Mouse (Mus musculus) lung, postnatal 25 days (tissue): ENCODE data around the gene Pgm2l1.

Experiments
- DNase-seq: peaks from one replicate; pipeline ENCODE4 v3.0.0; 2022; ENCODE audit warnings: low spot score

The Pgm2l1 gene

DNA sequence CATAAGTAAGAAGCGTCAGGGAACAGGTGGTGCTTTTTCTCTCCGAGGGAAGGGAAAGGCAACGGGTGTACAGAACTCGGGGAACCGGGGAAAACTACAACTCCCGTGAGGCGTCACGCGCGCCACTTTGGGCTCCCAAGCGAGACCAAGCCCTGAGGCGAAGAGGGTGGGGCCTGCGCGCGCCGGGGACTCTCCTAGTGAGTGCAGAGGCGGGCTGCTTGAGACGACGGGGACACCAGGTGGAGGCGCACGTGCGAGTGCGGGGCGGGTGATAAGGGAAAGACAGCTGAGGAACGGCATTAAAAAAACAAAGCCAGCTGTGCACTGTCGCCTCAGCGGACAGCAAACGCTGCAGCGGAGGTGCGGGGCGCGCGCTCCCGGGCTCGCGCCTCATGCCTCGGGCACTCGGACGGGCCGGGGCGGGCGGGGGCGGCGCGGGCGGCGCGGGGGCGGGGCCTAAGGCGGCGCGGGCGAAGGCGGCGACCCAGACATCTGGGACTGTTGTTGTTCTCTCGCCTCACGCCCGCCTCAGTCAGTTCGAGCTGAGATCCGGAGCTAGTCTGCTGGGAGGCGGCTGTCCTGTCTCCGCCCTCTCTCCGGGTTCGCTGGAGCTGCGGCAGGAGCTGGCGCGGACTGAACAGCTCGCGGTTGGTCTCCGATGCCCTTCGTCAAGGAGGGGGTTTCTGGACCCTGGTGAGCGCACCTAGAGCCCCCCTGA lies at the start of gene Pgm2l1:
Gene Pgm2l1, plus strand, starts transcription at position 237 of the 718 bp plus-strand sequence.
- DNase-seq, result peak; percentile 98

DNA sequence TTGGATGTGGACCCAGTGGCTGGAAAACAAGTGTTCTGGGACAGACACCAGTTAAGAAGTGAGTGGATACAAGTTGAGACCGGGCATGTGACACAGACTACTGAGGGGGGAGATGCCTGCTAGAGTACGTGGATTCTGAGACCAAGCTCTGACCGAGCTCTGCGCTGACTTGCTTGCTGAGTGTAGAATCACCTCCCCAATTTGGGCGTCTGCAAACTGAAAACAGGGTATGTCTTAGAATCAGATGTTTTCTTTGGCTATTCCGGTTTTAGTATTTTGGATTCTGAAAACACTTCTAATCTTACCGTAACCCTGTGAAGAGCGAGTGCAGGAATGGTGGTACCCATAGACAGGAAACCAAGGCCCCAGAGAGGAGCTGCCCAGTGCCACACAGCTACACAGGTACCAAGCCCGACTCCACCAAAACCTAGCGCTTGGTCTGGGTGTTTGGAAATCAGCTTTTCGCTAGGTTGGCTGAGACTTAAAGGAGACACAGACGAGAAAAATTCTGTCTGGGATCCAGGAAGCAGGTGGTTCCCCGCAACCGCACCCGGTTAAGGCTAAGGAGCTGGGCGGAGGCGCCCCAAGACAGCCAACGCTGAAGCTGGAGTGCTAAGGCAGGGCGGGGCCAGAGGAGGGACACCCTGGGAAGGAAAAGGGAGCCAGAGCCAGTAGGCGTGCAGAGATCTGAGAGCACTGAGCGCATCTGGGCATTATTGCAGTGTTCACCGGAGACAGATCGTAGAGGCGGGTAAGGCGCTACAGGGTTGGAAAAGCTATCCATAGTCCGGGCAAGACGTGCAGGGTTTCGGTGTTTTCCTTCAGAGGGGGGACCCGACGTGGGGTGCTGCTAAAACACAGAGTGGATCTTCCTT lies 48.9 kb upstream of the Pgm2l1 start:
- DNase-seq, result peak; percentile 65

DNA sequence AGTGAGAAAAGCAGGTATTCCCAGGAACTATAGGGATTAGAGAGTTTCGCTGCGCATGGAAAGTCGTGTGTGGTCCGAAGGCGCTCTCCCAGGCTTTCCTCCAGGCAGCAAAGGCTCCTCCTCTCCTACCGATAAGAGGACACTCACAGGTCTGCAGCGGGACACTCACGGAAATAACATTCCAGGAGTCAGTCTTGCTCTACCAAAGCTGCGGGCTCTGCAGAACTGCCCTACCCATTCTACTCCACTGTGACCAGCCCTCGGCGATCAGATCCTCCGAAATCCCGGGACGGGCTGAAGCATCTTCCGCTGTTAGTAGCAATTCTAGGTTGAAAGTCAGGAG lies 48.3 kb upstream of the Pgm2l1 start:
- peak; percentile 23 for DNase-seq

DNA sequence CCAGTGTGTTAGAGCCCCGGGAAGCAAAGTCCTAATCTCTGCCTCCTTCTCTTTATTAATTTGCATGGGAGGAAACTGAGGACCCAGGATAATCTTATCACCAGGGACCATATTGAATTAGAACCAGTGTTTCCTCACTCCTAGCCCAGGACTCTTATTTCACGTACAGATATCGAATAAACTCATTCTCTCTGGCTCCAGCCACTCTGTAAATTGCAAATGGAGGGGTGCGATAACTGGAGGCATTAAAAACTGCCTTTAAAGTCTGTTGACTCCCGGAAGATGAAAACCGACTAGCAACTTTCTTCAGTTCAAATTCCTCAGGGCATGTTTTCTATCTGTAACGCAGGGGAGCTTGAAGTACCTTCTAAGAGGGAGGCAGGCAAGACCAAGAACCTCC lies 47.8 kb upstream of the Pgm2l1 start:
- no peak for DNase-seq

DNA sequence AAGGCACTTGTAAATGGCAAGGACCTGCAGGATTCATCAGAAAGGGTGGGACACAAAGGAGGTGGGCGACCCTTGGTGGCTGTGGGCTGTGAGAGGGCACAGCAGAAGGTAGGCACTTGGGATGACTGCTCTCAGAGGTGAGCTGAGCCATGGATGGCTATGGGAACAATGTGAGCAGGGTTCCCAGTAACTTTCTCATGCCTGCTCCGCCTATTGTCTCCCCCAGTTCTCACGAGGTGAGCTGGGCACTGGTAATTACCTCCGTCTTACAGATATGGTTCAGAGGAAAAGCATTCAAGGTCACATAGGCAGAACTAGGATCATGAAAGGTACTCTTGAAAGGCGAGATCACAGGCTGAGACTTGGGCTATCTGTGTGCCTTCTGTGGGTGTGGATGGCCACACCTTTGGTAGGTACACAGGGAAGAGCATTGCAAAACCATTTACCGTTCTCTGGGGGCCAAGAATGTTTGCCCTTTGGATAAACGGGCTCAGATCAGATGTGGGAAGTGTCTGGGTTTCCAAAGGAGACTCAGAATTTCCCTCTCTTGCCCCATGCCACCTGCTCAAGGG lies 47.3 kb upstream of the Pgm2l1 start:
- DNase-seq, result no peak

DNA sequence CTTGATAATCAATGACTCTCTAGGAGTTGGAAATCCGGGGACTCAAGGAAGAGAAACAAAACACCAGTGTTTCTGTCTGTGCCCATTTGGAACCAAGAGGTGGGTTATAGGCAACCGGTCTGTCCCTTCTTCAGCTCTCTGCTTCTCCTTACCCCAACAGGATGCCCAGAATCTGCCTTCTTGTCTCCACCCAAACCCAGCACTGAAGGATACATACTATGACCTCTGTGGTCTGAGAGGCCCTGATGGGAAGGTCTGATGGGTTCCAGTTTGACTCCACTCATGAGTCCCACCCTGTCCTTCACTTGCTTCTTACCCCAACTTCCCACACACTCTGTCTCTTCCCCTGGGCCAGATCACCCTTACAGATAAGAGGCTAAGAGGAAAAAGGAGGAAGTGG lies 46.0 kb upstream of the Pgm2l1 start:
- no peak for DNase-seq

DNA sequence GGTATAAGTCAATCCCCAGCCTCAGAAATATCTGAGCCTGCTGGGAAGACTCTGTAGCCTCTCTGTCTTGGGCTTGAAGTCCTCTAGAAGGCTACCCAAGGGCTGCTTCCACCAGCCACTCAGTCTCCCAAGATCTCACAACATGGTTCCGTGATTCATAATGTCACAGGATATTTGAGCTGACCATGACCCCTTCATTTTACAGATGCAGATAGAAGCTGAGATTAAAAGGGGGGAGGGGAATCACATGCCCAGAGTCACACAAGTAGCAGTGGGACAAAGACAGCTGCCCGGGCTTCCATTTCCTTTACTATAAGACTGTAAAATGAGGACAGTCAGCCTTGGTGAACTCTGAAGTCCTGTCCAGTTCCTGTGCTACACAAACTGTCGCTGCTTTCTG lies 45.6 kb upstream of the Pgm2l1 start:
- DNase-seq, result no peak

DNA sequence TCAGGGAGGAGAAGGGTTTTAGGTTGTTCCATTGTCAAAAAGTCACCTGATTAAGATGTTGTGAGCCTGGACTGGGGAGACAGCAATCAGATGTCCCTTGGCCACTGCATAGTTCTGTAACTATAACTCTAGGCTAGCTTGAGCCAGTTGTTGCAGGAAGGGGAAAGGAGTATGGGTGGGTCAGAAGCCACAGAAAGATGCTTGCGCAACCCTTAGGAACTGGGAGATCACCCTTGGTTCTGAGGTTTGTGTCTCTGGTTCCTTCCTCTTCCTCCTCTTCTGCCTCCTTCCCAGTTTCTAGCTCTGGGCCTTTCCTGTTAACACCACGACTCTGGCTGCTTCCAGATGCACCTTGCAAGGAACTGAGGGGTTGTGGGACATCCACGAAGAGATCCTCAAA lies 44.8 kb upstream of the Pgm2l1 start:
- DNase-seq, result peak; percentile 35

DNA sequence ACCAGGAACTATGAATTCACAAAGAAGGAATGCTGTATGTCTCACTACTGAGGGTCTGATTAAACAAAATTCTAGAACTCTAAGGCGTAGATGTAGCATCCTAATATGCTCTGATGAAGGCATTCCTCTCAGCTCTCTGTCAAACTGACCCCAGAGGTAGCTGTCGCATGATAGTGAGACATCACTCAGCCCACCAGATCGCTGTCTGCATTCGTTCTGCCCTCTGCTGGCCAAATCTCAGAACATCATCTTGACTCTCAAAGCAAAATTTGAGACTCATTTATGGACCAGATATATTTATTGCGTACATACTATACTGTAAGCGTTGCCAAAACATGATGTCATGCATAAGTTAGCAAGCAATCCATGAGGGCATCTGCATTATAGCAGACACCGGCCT lies 39.6 kb upstream of the Pgm2l1 start:
- DNase-seq, result peak; percentile 46

DNA sequence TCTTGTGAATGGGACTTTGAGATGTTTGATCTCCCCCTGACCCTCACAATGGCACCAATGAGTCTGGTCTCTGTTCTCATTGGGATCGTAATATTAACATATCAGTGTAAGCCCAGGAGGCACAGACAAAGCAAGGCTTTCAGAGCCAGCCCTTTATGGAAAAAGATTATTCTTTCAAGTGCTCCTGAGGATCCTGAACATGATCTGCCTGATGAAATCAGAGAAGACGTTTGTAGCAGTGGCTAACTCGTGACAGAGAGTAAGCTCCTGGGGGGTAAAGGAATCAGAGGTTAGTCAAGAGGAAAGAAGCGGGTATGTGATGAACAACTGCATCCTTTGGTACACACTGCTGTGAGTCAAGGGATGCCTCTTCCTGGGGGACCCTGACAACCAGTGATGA lies 37.0 kb upstream of the Pgm2l1 start:
- no peak for DNase-seq

DNA sequence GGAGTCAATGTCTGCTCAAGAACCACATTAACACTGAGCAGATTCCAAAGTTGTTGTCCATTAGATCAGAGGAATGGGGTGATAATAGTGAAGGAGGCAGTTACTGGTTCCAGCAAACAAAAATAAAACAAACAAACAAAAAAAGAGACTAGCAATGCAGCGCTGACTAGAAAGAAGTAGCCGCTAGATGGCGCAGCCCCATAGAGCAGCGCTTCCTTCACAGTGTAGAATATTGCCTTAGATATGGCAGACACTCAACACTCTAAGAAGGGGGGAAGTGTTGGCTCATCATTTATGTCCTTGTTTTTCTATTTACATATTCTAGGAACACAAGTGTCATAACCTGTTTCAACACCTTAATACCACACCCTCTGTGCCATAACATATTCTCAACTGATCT lies 36.4 kb upstream of the Pgm2l1 start:
- peak; percentile 54 for DNase-seq

DNA sequence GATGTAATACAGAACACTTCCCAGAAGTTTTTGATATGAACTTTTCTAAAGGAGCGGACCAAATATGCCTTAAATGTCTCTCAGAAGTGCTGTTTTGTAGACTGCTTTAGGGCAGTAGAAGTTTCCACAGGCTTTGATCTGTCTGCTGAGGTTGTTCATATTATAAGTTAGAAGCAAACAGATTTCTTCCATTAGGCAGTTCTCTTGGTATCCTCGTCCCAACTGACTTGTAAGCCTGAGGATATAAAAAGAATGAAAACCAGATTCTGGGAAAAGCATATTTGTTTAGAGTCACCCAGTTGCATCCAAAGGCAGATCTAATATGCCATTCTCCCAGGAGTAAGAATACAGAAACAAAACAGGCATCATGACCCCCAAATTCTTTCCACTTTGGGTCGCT lies 26.0 kb upstream of the Pgm2l1 start:
- no peak for DNase-seq

DNA sequence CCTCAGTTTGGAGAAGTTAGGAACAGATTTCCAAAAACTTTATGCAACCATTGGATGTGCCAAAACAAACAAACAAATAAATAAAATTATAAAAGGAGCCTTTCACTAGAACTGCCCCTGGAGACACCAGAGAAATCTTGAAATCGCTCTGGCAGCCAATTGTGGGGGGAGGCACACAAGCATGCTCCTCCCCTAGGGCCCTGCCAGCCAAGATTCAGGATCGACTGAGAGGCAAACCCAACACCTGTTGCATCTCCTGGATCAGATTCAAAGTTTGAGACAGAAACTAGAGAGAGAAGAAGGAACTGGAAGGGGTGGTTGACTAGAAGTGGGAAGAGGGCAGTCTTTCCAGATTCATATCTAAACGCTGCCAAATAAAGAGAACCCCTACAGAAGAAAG lies 23.6 kb upstream of the Pgm2l1 start:
- no peak for DNase-seq

DNA sequence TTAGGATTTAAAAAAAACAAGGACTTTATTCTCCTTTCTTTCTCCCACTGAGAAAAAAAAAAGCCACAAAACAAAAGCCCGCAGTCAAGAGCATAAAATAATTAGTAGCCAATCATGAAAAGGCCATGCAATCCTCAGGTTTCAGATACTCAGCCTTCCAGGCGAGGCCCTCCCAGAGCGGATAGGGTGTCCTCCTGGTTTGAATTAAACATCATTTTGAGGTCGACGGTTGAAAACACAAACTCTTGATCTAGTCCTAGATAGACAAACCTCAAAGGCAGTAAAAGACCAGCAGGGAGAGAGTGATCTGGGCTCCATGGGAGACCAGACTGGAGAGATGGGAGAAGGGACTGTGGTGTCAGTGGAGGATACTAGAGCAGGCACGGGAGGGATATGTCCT lies 22.3 kb upstream of the Pgm2l1 start:
- no peak for DNase-seq

DNA sequence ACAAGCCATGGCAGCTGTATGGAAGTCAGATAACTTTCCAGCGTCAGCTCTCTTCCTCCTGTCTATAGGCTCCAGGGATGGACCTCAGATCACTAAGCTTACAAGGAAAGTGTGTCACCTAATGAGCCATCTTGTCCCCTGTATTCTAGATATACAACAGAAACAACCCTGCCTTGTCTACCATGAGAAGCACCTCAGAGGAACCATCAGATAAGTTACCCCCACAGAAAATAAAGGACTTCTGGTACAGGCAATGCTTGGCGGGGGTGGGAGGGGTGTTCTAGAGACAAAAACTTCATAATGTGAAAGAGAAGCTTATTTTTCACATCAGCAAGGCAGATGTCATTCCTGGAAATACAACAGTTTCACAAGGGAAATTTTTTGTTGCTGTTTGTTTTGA lies 21.1 kb upstream of the Pgm2l1 start:
- DNase-seq, result no peak

DNA sequence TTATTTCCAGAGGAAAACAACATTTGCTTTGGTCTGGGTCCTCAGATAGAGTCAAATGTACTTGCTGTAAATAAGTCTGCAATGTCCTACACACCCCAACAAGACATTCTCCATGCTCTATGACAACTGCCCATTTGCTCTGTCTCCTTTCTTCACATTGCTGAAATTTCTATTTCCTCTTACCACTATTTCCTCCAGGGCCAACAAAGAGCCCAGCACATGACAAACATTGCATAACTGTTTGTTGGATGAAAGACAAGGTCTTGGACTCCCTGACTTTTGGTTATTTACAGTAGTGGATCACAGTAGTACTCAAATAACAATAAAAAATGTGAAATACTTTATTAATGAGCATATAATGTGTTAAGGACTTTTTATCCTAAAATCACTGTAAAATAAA lies 19.3 kb upstream of the Pgm2l1 start:
- DNase-seq, result peak; percentile 46

DNA sequence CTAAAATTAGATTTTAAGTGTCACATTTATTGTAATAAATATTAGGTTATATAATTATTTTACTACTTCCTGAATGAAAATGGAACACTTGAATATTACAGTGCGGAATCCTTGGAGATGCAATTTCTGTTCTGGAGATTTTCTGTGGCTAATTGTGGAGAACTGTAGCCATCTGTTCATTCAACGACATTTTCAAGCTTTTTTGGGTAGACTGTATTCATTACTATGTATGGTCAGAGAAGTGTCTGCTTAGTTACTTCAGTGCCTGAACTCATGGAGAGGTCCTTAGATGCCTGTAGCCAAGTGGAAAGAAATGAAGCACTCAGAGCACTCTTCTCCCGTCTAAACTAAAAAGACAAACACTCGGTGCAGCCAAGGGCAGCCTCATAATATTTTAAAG lies 12.9 kb upstream of the Pgm2l1 start:
- no peak for DNase-seq

DNA sequence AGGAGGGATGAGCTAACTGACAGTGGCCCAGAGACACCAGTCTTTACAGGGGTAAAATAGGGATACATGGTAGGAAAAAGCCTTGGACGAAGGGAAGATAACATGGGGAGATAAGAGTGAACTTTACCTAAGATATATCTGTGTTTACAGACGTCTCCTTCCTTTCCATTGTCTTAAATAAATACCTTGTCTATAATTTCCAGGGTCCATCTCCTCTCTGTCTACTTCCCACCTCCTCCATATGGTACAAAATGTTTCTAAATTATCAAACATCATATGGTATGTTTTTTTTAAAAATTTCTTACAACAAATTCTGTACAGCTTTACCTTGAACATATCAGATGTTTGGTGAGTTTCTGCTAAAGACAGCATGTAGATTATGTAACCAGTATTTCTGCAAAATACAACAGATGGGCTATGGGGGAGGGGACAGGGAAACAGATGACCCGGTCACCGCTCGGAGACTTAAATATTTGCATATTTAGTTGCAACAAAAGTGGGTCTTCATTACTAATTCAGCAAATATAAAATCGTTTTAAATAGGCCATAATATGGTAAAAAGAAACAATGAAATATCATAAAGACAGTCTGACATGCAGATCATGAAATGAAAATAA lies 12.0 kb upstream of the Pgm2l1 start:
- DNase-seq, result no peak

DNA sequence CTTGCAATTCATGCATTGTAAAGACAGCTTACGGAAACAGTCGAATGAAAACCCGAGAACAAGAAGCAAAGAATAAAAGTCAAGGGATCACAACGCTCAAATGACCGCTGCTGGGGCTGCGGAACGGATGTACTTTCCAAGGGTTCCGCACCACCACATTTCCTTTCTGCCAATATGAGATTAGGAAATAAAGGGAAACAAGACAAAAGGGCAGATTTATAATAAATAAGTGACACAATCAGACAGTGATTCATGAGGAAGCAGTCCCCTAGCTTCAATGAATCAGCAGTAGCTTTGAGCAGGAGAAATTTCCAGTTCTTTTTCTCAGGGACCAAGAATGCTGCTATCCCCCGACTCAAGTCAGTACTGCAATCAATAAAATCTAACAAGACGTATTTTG lies 11.2 kb upstream of the Pgm2l1 start:
- DNase-seq, result peak; percentile 9

DNA sequence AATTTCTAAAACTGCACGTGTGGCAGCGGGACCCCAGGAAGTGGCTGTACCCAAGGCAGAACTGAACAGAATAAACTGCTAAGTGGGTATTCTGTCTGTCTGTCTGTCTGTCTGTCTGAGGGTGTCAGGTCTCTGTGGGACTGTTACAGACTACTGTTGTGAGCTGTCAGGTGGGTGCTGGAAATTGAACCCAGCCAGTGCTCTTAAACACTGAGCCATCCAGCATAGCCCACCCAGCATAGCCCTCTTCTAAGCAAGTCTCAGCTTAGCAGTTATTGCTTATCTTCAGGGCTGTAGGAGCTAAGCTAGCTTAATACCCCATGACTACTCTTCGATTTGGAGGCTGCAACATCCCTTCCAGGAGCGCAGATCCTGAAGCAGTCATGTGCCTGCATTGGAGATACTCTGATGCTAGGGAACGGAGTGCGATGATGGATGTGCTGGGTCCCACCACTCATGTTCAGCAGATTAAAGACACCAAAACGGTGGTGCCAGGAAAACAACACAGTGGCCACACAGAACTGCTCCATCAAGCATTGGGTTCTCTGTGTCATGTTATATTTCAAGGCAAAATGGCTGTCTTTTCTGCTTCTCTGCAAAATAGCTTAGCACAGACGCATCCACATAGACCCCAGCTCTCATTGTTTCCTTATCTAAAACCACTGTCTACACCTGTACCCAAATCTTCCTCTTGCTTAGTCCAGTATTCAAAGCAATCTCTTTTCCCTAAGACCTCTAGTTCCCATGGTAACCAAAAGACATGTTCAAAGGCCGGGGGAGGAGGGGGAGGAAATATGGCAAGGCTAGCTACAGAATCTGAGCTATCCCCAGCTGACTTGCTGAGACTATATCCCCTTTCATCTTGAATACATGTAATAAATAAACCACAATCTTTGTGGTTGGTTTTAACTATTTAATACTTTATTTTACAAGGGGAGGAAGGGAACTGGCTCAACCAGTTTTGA lies 10.3 kb upstream of the Pgm2l1 start:
- DNase-seq, result no peak

DNA sequence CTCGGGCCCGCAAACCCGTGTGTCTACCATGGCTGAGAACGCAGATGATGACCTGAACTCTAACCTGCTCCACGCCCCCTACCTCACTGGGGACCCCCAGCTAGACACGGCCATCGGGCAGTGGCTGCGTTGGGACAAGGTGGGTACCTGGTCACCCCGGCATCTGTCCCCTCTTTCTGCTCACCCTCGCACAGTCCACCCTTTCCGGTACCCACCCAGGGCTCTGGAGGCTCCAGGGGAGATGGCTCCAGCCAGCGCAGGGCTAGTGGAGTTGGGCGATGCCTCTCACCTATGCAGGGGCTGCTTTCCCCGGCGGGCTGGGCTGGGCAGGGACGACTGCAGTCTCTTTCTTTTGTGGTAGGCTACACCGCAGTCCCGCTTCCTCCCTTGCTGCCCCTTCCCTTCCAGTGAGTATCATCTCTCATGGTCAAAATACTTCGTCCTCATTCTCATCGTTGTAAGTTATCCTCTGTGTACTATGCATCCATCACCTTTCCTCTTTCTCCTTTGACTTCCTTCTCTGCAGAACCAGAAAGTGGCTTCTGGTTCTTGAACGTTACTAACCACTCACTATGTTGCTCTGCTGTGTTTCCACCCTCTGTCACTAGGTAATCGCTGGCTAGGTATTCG lies 817 bp downstream of the Pgm2l1 start:
- no peak for DNase-seq
